Mouse (Mus musculus) ES-Bruce4 (cell line): ENCODE measurements around the gene Ncstn.

Source experiments
- CTCF ChIP-seq: IDR thresholded peaks from one replicate; pipeline ENCODE4 v1.8.1; 2011; ENCODE audit warnings: low read depth, low read length
- EP300 ChIP-seq: IDR thresholded peaks from 2 replicates; pipeline ENCODE4 v1.6.1; 2011; ENCODE audit warnings: low read depth, low read length; ENCODE audit not compliant: insufficient read depth
- POLR2A ChIP-seq: IDR thresholded peaks from one replicate; pipeline ENCODE4 v1.8.1; 2011; ENCODE audit warnings: low read length; ENCODE audit not compliant: insufficient read depth

- TF ChIP-seq POLR2A (no peak), CTCF (no peak), EP300 (no peak)
These were observed 29.8 kb downstream of the Ncstn start for GRCm38 (mm10) chr1:172052766-172053279.
